Mouse (Mus musculus) thymus, postnatal 36 days (tissue): Measurements from ENCODE around the gene Sptlc2.
"Not testable (repeated sequence)": the region's sequence is repeated elsewhere in the genome, so short reads cannot be mapped to it uniquely, and the experiment has no call there.

Experiments used
- DNase-seq, 2 experiments: peaks; one replicate each; pipeline ENCODE4 v3.0.0; 2022; ENCODE audit warnings: mixed read lengths in 2 of 2

Sptlc2 gene

GRCm38 (mm10) chr12:87330213-87330612 is 57.9 kb downstream of the Sptlc2 start:
- DNase-seq: no peak

- no peak for DNase-seq
Observed at GRCm38 (mm10) chr12:87328025-87328424, 60.1 kb downstream of the Sptlc2 start.

- no peak for DNase-seq
Observed at GRCm38 (mm10) chr12:87327610-87328009, 60.5 kb downstream of the Sptlc2 start.

GRCm38 (mm10) chr12:87325452-87325851 is 62.7 kb downstream of the Sptlc2 start:
- no peak for DNase-seq

GRCm38 (mm10) chr12:87319229-87319628 is 68.9 kb downstream of the Sptlc2 start:
- no peak for DNase-seq

- DNase-seq: no peak
Observed at GRCm38 (mm10) chr12:87317951-87318350, 70.2 kb downstream of the Sptlc2 start.

- no peak for DNase-seq
Observed at GRCm38 (mm10) chr12:87313098-87313497, 75.1 kb downstream of the Sptlc2 start.

- DNase-seq: not testable (repeated sequence)
Observed at GRCm38 (mm10) chr12:87306584-87306844, 81.6 kb downstream of the Sptlc2 start.

GRCm38 (mm10) chr12:87305767-87306583 is 82.2 kb downstream of the Sptlc2 start:
- no peak for DNase-seq

- no peak for DNase-seq
Observed at GRCm38 (mm10) chr12:87301189-87301588, 87.0 kb downstream of the Sptlc2 start.

GRCm38 (mm10) chr12:87300441-87300690 is 87.8 kb downstream of the Sptlc2 start:
- no peak for DNase-seq

GRCm38 (mm10) chr12:87299657-87300440 is 88.3 kb downstream of the Sptlc2 start, which contains the start of gene Ism2:
Ism2 (minus strand) TSS chr12:87299705.
- peak; percentile 5 to 16 for DNase-seq

GRCm38 (mm10) chr12:87299037-87299656 is 89.0 kb downstream of the Sptlc2 start:
- DNase-seq: no peak

GRCm38 (mm10) chr12:87293934-87294333 is 94.2 kb downstream of the Sptlc2 start:
- DNase-seq: no peak

- no peak for DNase-seq
Observed at GRCm38 (mm10) chr12:87289100-87289499, 99.1 kb downstream of the Sptlc2 start.

GRCm38 (mm10) chr12:87284726-87285125 is 103.4 kb downstream of the Sptlc2 start:
- DNase-seq: no peak

GRCm38 (mm10) chr12:87284268-87284667 is 103.9 kb downstream of the Sptlc2 start:
- no peak for DNase-seq

GRCm38 (mm10) chr12:87283706-87284105 is 104.4 kb downstream of the Sptlc2 start:
- DNase-seq: no peak

- DNase-seq: no peak
Observed at GRCm38 (mm10) chr12:87282743-87283142, 105.4 kb downstream of the Sptlc2 start.

GRCm38 (mm10) chr12:87281766-87282165 is 106.4 kb downstream of the Sptlc2 start:
- DNase-seq: no peak

GRCm38 (mm10) chr12:87279879-87280278 is 108.3 kb downstream of the Sptlc2 start:
- DNase-seq: no peak

GRCm38 (mm10) chr12:87279350-87279749 is 108.8 kb downstream of the Sptlc2 start:
- no peak for DNase-seq

- DNase-seq: no peak
Observed at GRCm38 (mm10) chr12:87278118-87278730, 109.9 kb downstream of the Sptlc2 start.

- DNase-seq: not testable (repeated sequence)
Observed at GRCm38 (mm10) chr12:87277251-87277650, 110.9 kb downstream of the Sptlc2 start.
